Mouse (Mus musculus) testis, adult 2 months (tissue): ENCODE results near the gene Drd4.

ENCODE experiments used
- CTCF ChIP-seq: fragments of 200-500 bp; IDR thresholded peaks from 2 replicates; pipeline ENCODE4 v1.5.1; 2012; ENCODE audit warnings: low read depth, mild to moderate bottlenecking, inconsistent platforms, low read length, moderate library complexity; ENCODE audit not compliant: control insufficient read depth, insufficient read depth, insufficient replicate concordance
- POLR2A ChIP-seq: fragments of 200-500 bp; IDR thresholded peaks from 2 replicates; pipeline ENCODE4 v1.6.1; 2012; ENCODE audit warnings: low read depth, mild to moderate bottlenecking, inconsistent platforms, low read length, moderate library complexity; ENCODE audit not compliant: control insufficient read depth

DNA sequence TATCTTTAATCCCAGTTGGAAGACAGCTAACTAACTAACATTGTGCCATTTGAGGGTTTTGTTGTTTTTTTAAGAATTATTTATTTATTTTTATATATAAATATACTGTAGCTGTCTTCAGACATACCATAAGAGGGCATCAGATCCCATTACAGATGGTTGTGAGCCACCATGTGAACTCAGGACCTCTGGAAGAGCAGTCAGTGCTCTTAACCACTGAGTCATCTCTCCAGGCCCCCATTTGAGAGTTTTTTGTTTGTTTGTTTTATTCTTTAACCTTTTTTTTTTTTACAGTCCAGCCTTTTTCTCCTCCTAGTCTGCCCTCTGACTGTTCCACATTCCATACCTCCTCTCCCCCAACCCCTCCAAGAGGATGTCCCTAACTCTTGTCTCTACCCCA, 38.9 kb downstream of the Drd4 start:
- TF ChIP-seq CTCF, result no peak
- no peak for TF ChIP-seq POLR2A
